Mouse (Mus musculus): ENCODE data around the gene Nxnl2. TPM values are rescaled to one million over a fixed set of nuclear protein-coding genes. Genes with fewer than 3 reads are reported as not detected.
A peak's percentile ranks its signal among the peaks of the same experiment; 100 is the strongest.

Nxnl2 gene
- total and polyA plus RNA-seq, 2 experiments from 2014 or later: 3.0 to 8.6 TPM

DNA sequence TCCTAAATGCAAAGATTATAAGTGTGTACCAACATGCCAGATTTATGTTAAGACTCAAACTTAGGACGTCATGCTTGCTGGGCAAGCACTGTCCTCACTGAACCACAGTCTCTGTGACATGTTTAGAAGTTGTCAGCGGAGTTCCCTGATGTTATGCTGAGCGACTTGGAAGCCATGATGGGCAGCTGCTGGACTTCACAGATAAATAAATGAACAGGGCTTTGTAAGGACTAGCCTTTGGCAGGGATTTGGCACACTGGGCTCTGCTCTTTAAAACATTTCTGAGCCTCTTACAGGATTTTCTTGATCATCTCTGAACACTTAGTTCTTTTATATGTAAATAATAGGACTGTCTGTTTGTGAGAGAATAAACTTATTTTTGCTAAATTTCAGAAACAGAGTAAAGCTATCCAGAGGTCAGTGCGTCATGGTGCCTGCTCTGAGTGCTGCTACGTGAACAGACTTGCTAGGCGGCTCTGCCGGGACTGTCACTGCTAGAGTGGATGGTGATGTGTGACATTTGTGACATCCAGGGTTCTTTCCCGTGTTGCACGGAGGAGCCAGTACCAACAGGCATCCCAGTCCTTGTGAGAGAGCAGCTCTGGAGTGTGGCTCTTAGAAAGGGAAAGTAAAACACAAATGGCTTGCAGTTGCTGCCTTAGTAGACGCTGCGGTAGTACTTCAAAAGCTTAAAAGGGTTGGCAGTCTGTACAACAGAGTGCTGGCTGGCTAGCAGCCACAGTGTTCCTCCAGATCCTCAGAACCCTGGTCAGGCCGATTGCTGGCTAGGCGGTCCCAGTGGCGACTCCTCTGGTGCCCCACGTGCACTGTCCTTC lies 15.4 kb upstream of the Nxnl2 start:
- 73% methylated on average over 15 of the region's 15 CpGs for WGBS
- H3K4me2 ChIP-seq (ENCODE audit: low read depth, low read length): no peak overlapping the region
- ATAC-seq: peak; percentile 61; the same call in 1 of the 2 replicates

DNA sequence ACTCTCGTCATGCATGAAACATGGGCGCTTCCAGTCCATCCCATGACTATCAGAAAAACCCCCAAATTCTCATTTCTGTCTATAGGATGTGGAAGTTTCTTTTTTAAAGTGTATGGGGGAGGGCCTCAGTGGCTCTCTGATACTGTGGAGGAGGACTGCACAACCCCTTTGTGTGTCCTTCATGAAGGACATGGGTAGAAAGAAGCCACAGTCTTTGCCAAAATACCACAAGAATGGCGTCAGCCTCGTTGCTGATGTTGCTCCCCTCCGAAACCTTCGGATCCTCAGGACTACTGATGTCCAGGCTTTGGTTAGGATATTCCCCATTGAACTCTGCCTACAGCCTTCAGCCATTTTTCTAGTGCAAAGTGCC lies 14.8 kb upstream of the Nxnl2 start:
- TF ChIP-seq CTCF (IDR thresholded peaks at IDR 0.05; ENCODE audit: low read depth): no peak
- DNase-seq (ENCODE audit: low spot score) (no peak), ATAC-seq (no peak)
- H3K36me3 ChIP-seq (ENCODE audit: insufficient read depth, low read length): peaks cover 7% of the 10 kb centered on the region; the same call in 1 of the 2 replicates
- no peaks in the 10 kb centered on the region for H3K27me3 ChIP-seq (ENCODE audit: insufficient read depth, low read length)
- no peak overlapping the region for H3K4me3 ChIP-seq (ENCODE audit: low read length)
- H3K9ac ChIP-seq (replicated peaks; ENCODE audit: low read length): no peak overlapping the region
- no peaks in the 10 kb centered on the region for H3K9me3 ChIP-seq (ENCODE audit: low read length)
- WGBS: 87% methylated on average over 6 of the region's 6 CpGs
- H3K4me2 ChIP-seq (ENCODE audit: low read depth, low read length): no peak overlapping the region
- H3K27ac ChIP-seq: no peak overlapping the region
- H3K4me1 ChIP-seq (ENCODE audit: insufficient read depth, low read length): no peaks in the 10 kb centered on the region

More for the DNA sequence above, 15.4 kb upstream of the Nxnl2 start:
- peak; percentile 48 for DNase-seq (ENCODE audit: low spot score)
- H3K4me3 ChIP-seq (ENCODE audit: low read length): no peak overlapping the region
- H3K36me3 ChIP-seq (ENCODE audit: insufficient read depth, low read length): peaks cover 8% of the 10 kb centered on the region; the same call in 1 of the 2 replicates
- TF ChIP-seq CTCF (IDR thresholded peaks at IDR 0.05; ENCODE audit: low read depth): no peak
- H3K4me1 ChIP-seq (ENCODE audit: insufficient read depth, low read length): no peaks in the 10 kb centered on the region
- H3K9ac ChIP-seq (replicated peaks; ENCODE audit: low read length): no peak overlapping the region
- no peaks in the 10 kb centered on the region for H3K27me3 ChIP-seq (ENCODE audit: insufficient read depth, low read length)
- no peaks in the 10 kb centered on the region for H3K9me3 ChIP-seq (ENCODE audit: low read length)
- H3K27ac ChIP-seq: no peak overlapping the region

DNA sequence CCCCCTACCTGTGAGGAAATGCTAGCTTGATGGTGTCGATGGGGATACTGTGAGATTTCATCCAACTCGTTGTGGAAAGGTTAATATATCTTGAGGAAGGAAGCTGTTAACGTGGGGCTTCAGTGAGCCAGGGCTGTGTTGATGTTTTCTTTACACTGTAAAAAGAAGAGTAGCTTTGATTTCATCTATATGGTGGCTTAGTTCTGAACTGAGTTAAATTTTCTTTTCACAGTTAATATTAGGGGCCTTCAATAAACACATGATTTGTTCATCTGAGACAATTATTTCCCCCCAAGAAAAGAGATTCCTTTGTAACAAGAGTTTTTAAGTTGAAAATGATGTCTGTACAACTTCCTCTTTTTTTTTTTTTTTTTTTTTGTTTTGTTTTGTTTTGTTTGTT lies 13.5 kb upstream of the Nxnl2 start:
- 78% methylated on average over 3 of the region's 3 CpGs for whole genome bisulfite sequencing
- Histone ChIP-seq H3K9me3 (ENCODE audit: low read length) (no peaks in the 10 kb centered on the region), H3K27ac (no peak overlapping the region), H3K4me1 (ENCODE audit: insufficient read depth, low read length) (no peaks in the 10 kb centered on the region), H3K27me3 (ENCODE audit: insufficient read depth, low read length) (no peaks in the 10 kb centered on the region), H3K4me3 (ENCODE audit: low read length) (no peak overlapping the region), H3K9ac (replicated peaks; ENCODE audit: low read length) (no peak overlapping the region), H3K4me2 (ENCODE audit: low read depth, low read length) (no peak overlapping the region), H3K36me3 (ENCODE audit: insufficient read depth, low read length) (peaks cover 7% of the 10 kb centered on the region; the same call in 1 of the 2 replicates)
- no peak for ATAC-seq
- no peak for TF ChIP-seq CTCF (IDR thresholded peaks at IDR 0.05; ENCODE audit: low read depth)
- no peak for DNase-seq (ENCODE audit: low spot score)

DNA sequence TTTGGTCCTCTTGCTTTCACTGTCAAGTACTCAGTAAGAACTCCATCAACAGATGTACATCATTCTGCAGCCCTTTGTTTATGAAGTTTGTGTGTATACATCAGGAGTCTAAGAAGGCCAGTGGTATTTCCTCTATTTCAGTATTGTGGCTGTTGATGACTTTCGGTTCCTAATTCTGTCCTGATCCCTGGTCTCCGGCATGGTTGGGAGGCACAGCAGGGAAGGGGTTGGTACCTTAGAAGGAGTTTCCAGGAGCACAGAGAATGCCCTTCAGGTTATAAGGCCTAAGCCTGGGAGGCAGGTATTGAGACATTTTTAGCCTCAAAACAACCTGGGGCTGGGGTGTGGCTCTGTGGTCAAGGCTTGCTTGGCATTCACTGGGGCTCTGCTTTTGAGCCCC lies 9.2 kb upstream of the Nxnl2 start:
- H3K36me3 ChIP-seq (ENCODE audit: insufficient read depth, low read length): no peaks in the 10 kb centered on the region
- no peaks in the 10 kb centered on the region for H3K27me3 ChIP-seq (ENCODE audit: insufficient read depth, low read length)
- H3K27ac ChIP-seq: no peak overlapping the region
- H3K4me2 ChIP-seq (ENCODE audit: low read depth, low read length): no peak overlapping the region
- no peak for TF ChIP-seq CTCF (IDR thresholded peaks at IDR 0.05; ENCODE audit: low read depth)
- WGBS: 78% methylated on average over 2 of the region's 2 CpGs
- no peak for ATAC-seq
- no peaks in the 10 kb centered on the region for H3K4me1 ChIP-seq (ENCODE audit: insufficient read depth, low read length)
- H3K9ac ChIP-seq (replicated peaks; ENCODE audit: low read length): no peak overlapping the region
- H3K4me3 ChIP-seq (ENCODE audit: low read length): no peak overlapping the region
- no peak for DNase-seq (ENCODE audit: low spot score)
- no peaks in the 10 kb centered on the region for H3K9me3 ChIP-seq (ENCODE audit: low read length)

DNA sequence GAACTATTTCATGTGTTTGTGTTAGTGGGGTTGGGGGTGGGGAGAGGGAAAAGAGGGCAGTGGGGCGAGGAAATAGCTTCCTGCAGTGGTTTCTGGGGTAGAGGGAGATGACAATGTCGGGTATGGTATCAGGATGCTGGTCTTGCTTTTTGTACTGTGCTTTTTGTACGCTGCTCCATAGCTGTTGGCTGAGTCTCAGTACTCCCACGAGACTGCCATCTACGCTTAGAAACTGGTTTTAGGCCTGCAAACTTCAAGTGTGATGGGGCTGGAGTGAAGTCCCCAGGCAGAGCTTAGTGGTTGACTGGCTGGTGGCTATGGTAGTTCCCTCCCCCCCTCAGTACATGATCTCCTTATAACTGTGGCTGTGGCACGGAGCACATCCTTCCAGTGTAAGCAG lies 8.6 kb upstream of the Nxnl2 start:
- Histone ChIP-seq H3K4me3 (ENCODE audit: low read length) (no peak overlapping the region), H3K4me1 (ENCODE audit: insufficient read depth, low read length) (no peaks in the 10 kb centered on the region), H3K36me3 (ENCODE audit: insufficient read depth, low read length) (no peaks in the 10 kb centered on the region), H3K9me3 (ENCODE audit: low read length) (no peaks in the 10 kb centered on the region), H3K27ac (no peak overlapping the region), H3K27me3 (ENCODE audit: insufficient read depth, low read length) (no peaks in the 10 kb centered on the region), H3K9ac (replicated peaks; ENCODE audit: low read length) (no peak overlapping the region), H3K4me2 (ENCODE audit: low read depth, low read length) (no peak overlapping the region)
- ATAC-seq (no peak), DNase-seq (ENCODE audit: low spot score) (no peak)
- no peak for TF ChIP-seq CTCF (IDR thresholded peaks at IDR 0.05; ENCODE audit: low read depth)
- WGBS: 84% methylated on average over 6 of the region's 6 CpGs

DNA sequence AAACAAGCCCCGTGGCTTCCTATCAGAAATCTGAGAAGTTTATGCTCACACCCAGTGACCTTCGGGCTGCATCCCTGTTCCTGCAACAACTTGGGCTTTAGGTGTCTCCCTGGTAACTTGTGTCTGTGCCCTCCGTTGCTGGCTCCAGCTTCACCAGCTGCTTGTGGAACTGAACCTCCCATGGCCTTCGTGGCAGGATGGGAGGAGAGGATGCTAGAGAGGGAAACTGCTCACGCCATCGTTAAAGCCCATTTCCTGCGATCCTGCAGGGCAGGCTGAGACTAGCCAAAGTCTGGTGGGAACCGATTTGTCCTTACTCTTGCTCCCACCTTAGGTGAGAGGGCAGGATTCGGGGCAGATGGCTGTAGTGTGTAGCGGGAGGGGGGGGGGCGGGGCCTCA lies 4.1 kb upstream of the Nxnl2 start:
- H3K27ac ChIP-seq: no peak overlapping the region
- H3K27me3 ChIP-seq (ENCODE audit: insufficient read depth, low read length): no peaks in the 10 kb centered on the region
- H3K36me3 ChIP-seq (ENCODE audit: insufficient read depth, low read length): no peaks in the 10 kb centered on the region
- 77% methylated on average over 11 of the region's 11 CpGs for WGBS
- no peaks in the 10 kb centered on the region for H3K9me3 ChIP-seq (ENCODE audit: low read length)
- ATAC-seq (no peak), DNase-seq (ENCODE audit: low spot score) (no peak)
- TF ChIP-seq CTCF (IDR thresholded peaks at IDR 0.05; ENCODE audit: low read depth): no peak
- H3K9ac ChIP-seq (replicated peaks; ENCODE audit: low read length): no peak overlapping the region
- H3K4me3 ChIP-seq (ENCODE audit: low read length): no peak overlapping the region
- H3K4me2 ChIP-seq (ENCODE audit: low read depth, low read length): no peak overlapping the region
- H3K4me1 ChIP-seq (ENCODE audit: insufficient read depth, low read length): 0 out of 2 replicates have a peak, but pooled peaks cover 4% of the 10 kb centered on the region

DNA sequence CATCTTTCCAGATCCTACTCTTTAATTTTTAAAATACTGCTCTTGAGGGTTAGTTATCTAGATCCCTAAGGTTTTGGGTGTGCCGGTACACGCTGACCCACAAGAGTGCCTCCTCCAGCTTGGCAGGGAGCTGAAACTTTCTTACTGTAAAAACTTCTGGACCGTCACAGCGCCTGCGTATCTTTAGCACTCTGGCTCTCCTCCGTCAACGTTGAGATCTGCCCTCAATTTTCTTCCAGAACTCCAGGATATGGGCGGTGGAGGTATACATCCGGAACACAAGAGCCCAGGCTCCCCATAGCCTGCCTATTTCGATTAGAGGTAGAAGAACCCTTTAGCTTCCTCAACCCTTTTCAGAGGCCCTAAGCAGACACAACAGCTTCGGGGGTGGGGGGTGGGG lies 607 bp upstream of the Nxnl2 start:
- no peak for TF ChIP-seq CTCF (IDR thresholded peaks at IDR 0.05; ENCODE audit: low read depth)
- no peak overlapping the region for H3K9ac ChIP-seq (replicated peaks; ENCODE audit: low read length)
- H3K27me3 ChIP-seq (ENCODE audit: insufficient read depth, low read length): no peaks in the 10 kb centered on the region
- ATAC-seq: no peak; the same call in 1 of the 2 replicates
- no peaks in the 10 kb centered on the region for H3K36me3 ChIP-seq (ENCODE audit: insufficient read depth, low read length)
- no peak overlapping the region for H3K27ac ChIP-seq
- peak overlapping the region; percentile 78 for H3K4me2 ChIP-seq (ENCODE audit: low read depth, low read length)
- DNase-seq (ENCODE audit: low spot score): no peak
- 0 out of 2 replicates have a peak, but pooled peaks cover 6% of the 10 kb centered on the region for H3K4me1 ChIP-seq (ENCODE audit: insufficient read depth, low read length)
- no peaks in the 10 kb centered on the region for H3K9me3 ChIP-seq (ENCODE audit: low read length)
- H3K4me3 ChIP-seq (ENCODE audit: low read length): peak overlapping the region; percentile 42
- WGBS: 32% methylated on average over 11 of the region's 11 CpGs

All from hindbrain, postnatal 0 days (tissue).